Mouse (Mus musculus) cerebellum, postnatal 14 days (tissue): Measurements from ENCODE around the gene Ccdc8.
A peak's percentile ranks its signal among the peaks of the same experiment; 100 is the strongest.

ENCODE experiments used
- DNase-seq, 2 experiments: peaks; one replicate each; pipeline ENCODE4 v3.0.0; 2021; ENCODE audit warnings: mixed read lengths in 2 of 2

Gene Ccdc8

GRCm38 (mm10) chr7:16992451-16992807 lies at the start of gene Ccdc8:
Ccdc8 (plus strand) TSS chr7:16992708.
- no peak for DNase-seq

- peak in 1 of 2 experiments; percentile 22 for DNase-seq
These were observed 49.6 kb upstream of the Ccdc8 start for GRCm38 (mm10) chr7:16942861-16943260.

DNA sequence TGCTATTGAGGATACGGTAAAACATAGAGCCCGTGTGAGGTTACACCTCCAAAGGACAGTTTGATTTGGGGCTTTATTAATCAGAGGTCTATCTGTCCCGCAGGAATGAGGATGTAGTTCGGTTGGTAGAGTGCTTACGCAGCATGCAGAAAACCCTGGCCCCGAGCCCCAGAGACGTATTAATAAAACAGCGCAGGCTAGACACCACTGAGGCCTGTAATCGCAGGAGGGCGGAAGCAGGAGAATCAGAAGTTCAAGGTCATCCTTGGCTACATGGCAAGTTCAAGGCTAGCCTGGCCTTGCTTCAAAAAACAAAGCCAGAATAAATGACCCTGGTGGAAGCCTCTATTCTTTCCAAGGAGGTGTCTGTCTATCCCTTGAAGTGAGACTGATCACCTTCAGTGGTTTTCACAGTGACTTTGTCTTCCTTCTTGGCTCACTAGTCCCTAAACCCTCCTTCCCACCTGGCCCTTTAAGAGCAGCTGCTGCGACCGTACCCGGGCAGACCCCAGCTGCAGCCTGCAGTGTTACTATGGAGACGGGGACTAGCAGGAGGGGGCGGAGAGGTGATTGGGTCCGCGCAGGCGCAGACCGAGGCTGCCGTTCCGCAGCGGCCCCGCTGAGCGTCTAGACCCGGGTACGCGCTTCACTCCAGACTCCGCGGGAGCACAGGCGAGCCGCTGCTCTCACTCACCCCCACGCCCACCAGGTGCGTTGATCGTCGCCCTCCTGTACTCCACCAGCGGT lies 48.3 kb upstream of the Ccdc8 start, which contains the start of gene Pnmal2:
Gene Pnmal2 (plus strand): TSS at position 622 of the 747 bp plus-strand sequence.
- DNase-seq, result peak; percentile 95

DNA sequence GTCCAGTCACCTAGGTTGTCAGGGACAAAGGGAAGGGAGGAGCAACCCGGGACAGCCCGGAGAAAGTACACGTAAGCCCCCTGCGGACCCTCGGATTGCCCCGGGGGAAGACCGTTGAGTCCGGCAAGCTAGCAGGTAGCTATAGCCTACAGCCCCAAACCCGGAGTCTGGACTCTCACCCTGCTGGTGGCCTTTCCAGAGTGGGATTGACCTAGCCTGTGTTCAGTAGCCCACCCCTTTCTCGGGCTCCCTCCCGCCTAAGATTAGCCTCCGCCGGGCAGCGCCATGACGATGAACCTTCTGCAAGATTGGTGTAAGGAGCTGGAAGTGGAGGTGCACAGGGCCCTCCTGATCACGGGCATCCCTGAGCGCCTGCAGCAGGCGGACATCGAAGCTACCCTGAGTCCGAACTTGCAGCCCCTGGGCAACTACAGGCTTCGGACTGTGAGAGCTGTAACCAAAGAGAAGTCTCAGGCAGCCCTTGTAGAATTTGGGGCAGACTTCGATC lies 47.6 kb upstream of the Ccdc8 start:
- DNase-seq, result peak in 1 of 2 experiments; percentile 67

- DNase-seq, result peak; percentile 70 to 79
These were observed 47.1 kb upstream of the Ccdc8 start for GRCm38 (mm10) chr7:16945419-16945818.

DNA sequence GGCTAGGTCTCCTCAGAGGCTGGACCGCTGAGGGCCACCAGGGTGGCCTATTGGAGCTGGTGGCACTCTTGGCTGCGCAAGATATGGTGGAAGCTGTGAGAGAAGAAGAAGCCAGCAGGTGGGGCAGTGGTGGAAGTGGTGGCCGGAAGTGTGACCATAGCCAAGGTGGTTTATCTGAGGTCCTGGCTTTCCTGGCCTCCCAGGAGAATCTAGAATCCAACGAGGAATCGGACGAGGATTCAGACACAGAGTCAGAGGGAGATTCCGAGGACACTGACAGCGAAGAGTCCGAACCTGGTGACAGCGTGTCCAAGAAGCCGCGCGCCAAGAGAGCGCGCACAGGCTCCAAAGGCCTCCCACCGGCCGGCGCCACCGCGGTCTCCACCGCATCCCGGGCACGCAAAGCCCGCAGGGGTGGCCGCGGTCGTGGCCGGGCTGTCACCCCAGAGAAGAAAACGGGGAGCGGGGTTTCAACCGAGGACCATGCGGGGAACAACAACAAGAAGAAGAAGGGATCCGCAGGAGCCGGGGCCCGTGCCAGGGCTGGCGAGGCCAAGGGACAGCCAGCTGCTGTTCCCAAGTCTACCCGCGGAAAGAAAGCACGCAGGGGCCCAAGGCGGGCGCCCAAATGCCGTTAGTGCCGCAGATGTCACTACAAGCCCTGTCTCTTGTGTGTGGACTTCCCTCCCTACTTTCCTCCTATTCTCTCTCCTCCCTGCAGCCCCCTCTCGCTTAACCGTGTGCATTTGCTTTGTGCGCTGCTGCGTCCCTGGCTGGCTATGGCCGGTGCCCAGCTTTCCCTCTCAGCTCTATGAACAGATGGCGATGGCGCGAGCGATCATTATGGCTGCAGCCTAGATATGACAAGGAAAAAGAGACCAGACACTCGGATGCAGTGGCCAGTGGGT lies 45.8 kb upstream of the Ccdc8 start:
- DNase-seq, result peak; percentile 83 to 86

- DNase-seq, result peak; percentile 60 to 68
These were observed 45.1 kb upstream of the Ccdc8 start for GRCm38 (mm10) chr7:16947349-16947895.

GRCm38 (mm10) chr7:16947959-16948361 lies 44.5 kb upstream of the Ccdc8 start:
- DNase-seq, result peak; percentile 61 to 74

GRCm38 (mm10) chr7:16948923-16949458 lies 43.5 kb upstream of the Ccdc8 start:
- peak; percentile 37 to 57 for DNase-seq

- DNase-seq, result peak; percentile 93 to 94
These were observed 42.3 kb upstream of the Ccdc8 start for GRCm38 (mm10) chr7:16949908-16950841.

DNA sequence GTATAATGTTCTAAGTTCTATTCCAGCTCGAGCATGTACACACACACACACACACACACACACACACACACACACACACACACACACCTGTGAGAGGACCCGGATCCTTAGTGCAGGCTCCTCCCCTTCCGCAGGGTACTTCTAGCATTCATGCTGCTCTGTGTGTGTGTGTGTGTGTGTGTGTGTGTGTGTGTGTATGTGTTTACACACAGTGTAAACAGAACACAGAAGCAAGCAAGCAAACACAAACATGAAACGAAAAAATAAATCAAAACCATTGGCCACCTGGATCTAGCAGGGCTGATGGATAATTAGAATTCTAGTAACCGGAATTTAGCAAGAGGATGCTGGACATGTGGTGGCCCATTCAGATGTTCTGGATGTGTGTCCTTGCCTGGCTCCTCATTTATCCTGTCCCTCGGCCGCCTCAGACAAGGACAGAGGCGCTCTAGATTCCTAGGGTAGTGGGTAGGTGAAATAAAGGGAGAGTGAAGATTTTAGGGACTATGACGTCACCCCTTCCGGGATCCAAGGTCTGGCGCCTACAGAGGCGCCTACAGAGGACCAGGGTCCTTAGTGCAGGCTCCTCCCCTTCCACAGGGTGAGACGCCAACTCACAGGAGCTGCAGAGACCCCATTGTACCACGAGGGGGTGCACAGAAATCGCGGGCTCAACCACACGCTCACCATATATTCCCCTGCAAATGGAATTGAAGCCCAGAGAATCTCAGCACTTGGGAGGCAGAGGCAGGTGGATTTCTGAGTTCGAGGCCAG lies 41.5 kb upstream of the Ccdc8 start:
- peak; percentile 88 to 89 for DNase-seq

GRCm38 (mm10) chr7:16953776-16954175 lies 38.7 kb upstream of the Ccdc8 start:
- peak; percentile 38 to 45 for DNase-seq

DNA sequence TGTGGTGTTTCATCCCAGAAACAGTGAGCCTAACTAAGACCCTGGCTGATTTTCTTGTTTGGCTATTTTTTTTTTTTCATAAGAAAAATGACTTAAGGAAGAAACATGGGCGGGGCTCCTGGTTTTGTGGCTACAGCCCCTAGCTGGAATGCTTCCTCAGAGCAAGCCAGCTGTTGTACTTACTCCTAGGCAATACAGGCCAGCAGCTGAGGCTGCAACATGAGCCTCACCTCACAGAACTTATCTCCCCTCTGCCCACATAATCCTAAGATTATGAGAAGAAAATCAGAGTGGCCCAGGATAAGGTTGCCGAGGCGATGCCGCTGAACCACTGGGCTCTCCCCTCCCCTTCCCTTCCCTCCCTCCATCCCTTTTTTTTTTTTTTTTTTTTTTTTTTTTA lies 36.8 kb upstream of the Ccdc8 start:
- no peak for DNase-seq

DNA sequence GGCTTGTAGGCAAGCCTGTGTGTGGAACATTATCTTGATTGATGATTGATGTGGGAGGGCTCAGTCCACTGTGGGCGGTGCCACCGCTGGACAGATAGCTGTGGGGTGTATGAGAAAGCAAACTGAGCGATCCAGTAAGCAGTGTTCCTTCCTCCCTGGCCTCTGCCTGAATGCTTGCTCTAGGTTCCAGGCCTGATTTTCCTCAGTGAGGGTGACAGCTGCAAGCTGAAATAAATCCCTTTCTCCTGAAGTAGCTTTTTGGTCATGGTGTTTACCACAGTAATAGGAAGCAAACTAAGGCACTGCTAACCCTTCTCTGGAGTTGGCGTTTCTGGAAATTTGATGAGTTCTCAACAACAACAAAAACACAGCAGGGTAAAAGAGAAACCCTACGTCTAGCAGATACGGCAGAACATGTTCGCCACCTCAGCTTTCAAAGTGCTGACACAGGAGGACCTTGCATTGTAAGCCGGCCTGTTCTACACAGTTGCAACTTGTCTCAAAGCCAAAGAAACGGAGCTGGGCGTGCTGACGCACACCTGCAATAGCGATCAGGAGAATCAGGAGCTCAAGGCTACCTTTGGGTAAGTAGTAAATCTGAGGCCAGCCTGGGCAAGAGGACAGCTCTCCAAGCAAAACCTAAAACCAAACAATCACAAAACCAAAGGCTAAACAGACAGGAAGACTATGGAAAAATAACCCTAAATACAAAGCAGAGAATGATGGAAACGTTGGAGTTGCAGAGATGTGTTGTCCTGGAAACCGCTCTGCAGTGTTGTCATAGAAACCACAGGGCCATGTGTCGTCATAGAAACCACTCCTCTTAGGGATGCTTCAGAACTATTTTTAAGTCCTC lies 35.9 kb upstream of the Ccdc8 start:
- peak in 1 of 2 experiments; percentile 44 for DNase-seq

GRCm38 (mm10) chr7:16959539-16960187 lies 32.8 kb upstream of the Ccdc8 start, which contains the start of gene Pnmal1:
Pnmal1 (plus strand) TSS chr7:16959679.
- DNase-seq, result peak; percentile 96

GRCm38 (mm10) chr7:16961678-16962077 lies 30.8 kb upstream of the Ccdc8 start:
- no peak for DNase-seq

- DNase-seq, result no peak
These were observed 24.1 kb upstream of the Ccdc8 start for GRCm38 (mm10) chr7:16968414-16968813.

DNA sequence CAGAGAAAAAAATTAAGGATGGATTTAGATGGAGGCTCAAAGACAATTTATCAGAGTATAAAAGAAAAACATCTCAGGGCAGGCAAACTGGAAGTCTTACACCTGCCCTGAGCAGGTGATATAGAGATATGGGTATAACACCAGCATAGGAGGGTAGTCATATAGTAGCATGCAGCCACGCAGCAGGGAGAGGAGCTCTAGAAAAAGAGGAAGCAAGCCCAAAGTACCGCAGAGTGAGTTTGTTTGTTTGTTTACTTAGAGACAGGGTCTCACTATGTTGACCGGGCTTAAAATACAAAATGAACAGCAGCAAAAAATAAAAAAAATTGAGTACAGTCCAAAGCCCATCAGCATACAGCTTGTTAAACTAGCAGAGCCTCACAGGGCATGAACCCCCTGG lies 21.3 kb upstream of the Ccdc8 start:
- DNase-seq, result no peak

GRCm38 (mm10) chr7:16974018-16974417 lies 18.5 kb upstream of the Ccdc8 start:
- DNase-seq, result peak in 1 of 2 experiments; percentile 66
